ENCODE assay signal across 17 mouse cellular contexts in genomic region chr12:117742487-117742886, GRCm38 (mm10).
"Had no signal": no experiment of that assay in that cellular context is flagged by ENCODE, and none has a peak within 500 bp of the region (broad histone marks: within the 10 kb centered on the region; RNA-seq: fewer than 3 reads in every experiment).

No protein-coding gene starts in this region.

- DNase-seq: kidney, postnatal 10 days; kidney, postnatal 4 days; lung, adult 2 months; lung, postnatal 4 days; retina, postnatal 1 day; right cerebral cortex, postnatal 4 days; spleen, adult 18-20 months; thymus, adult 18-20 months; thymus, postnatal 14 days had no signal

- H3K27ac ChIP-seq: left cerebral cortex, adult 2 months; limb, embryonic 10.5 days; liver, embryonic 15.5 days; midbrain, embryonic 10.5 days; neural tube, embryonic 13.5 days had no signal

- H3K9ac ChIP-seq: liver, embryonic 15.5 days; neural tube, embryonic 13.5 days had no signal

- H3K36me3 ChIP-seq: limb, embryonic 10.5 days; liver, embryonic 15.5 days; midbrain, embryonic 10.5 days had no signal

- H3K4me2 ChIP-seq: liver, embryonic 11.5 days; liver, embryonic 15.5 days; neural tube, embryonic 13.5 days had no signal

- H3K27me3 ChIP-seq: liver, embryonic 15.5 days; neural tube, embryonic 13.5 days had no signal

- H3K4me3 ChIP-seq: left cerebral cortex, adult 2 months; limb, embryonic 10.5 days; liver, embryonic 15.5 days; midbrain, embryonic 10.5 days; neural tube, embryonic 13.5 days had no signal

- H3K9me3 ChIP-seq: limb, embryonic 10.5 days; liver, embryonic 15.5 days; midbrain, embryonic 10.5 days; neural tube, embryonic 13.5 days had no signal

- ATAC-seq: lung, postnatal 0 days; midbrain, embryonic 16.5 days had no signal
